Mouse (Mus musculus): ENCODE results near the gene Mgat5.

- TF ChIP-seq SRF (IDR thresholded peaks at IDR 0.05; ENCODE audit: control insufficient read depth, insufficient read length, low read depth) (no peak), CEBPB (IDR thresholded peaks at IDR 0.05; ENCODE audit: insufficient read depth, poor library complexity, severe bottlenecking) (no peak), POLR2A (IDR thresholded peaks at IDR 0.05; ENCODE audit: insufficient read length, low read depth) (no peak), POLR2AphosphoS2 (IDR thresholded peaks at IDR 0.05; ENCODE audit: insufficient read length, low read depth) (no peak), E2F4 (IDR thresholded peaks at IDR 0.05; ENCODE audit: insufficient read depth) (no peak), MYOG (IDR thresholded peaks at IDR 0.05; ENCODE audit: control insufficient read depth in 1 of 3, insufficient read depth in 1 of 3, insufficient read length in 2 of 3, low read depth in 2 of 3) (no peak), TCF12 (IDR thresholded peaks at IDR 0.05; ENCODE audit: insufficient read depth, poor library complexity, severe bottlenecking) (no peak), USF1 (IDR thresholded peaks at IDR 0.05; ENCODE audit: low read depth) (no peak)
Measured at GRCm38 (mm10) chr1:127419581-127419980, 214.8 kb downstream of the Mgat5 start.
